Mouse (Mus musculus) induced T-regulatory cell, adult 2 months (primary cell): Measurements from ENCODE around the gene Sntb2.

Source experiments
- DNase-seq: peaks from one replicate; pipeline ENCODE4 v3.0.0-alpha.2; 2012; ENCODE audit warnings: low read depth

The Sntb2 gene

GRCm38 (mm10) chr8:107035641-107036040, 100.1 kb downstream of the Sntb2 start:
- DNase-seq: no peak

GRCm38 (mm10) chr8:107036626-107037025, 101.1 kb downstream of the Sntb2 start:
- DNase-seq: no peak

GRCm38 (mm10) chr8:107040632-107041031, 105.1 kb downstream of the Sntb2 start:
- DNase-seq: no peak

- DNase-seq: no peak
Measured at GRCm38 (mm10) chr8:107045478-107045877, 109.9 kb downstream of the Sntb2 start.

GRCm38 (mm10) chr8:107046976-107047375, 111.4 kb downstream of the Sntb2 start:
- DNase-seq: no peak

GRCm38 (mm10) chr8:107048061-107048941, 112.8 kb downstream of the Sntb2 start, which contains the start of gene Pdf:
Pdf (minus strand) TSS chr8:107048614.
- DNase-seq: peak; percentile 88

- no peak for DNase-seq
Measured at GRCm38 (mm10) chr8:107049480-107049879, 113.9 kb downstream of the Sntb2 start.

GRCm38 (mm10) chr8:107052046-107052445, 116.5 kb downstream of the Sntb2 start:
- no peak for DNase-seq

- DNase-seq: peak; percentile 98
Measured at GRCm38 (mm10) chr8:107056076-107056972, 120.8 kb downstream of the Sntb2 start, which contains the start of the genes Cog8 and Nip7. Cog8 (minus strand) TSS chr8:107056689. Nip7 (plus strand) TSS chr8:107056877.

GRCm38 (mm10) chr8:107056973-107057369, 121.4 kb downstream of the Sntb2 start:
- DNase-seq: no peak

GRCm38 (mm10) chr8:107062613-107063012, 127.1 kb downstream of the Sntb2 start:
- DNase-seq: no peak

- DNase-seq: no peak
Measured at GRCm38 (mm10) chr8:107065511-107066496, 130.3 kb downstream of the Sntb2 start, which contains the start of gene Tmed6. Tmed6 (minus strand) TSS chr8:107065644.
